Mouse (Mus musculus) heart, postnatal 14 days (tissue): Measurements from ENCODE around the gene Plk2. TPM values are rescaled to one million over a fixed set of nuclear protein-coding genes. Genes with fewer than 3 reads are reported as not detected.

Source experiments
- total RNA-seq, 2 experiments: library from RNA; stranded (reverse); gene quantifications; 2 replicates each; pipeline ENCODE4 v1.2.3; 2021

Plk2 gene
- total RNA-seq, 2 experiments from 2014 or later = 35.4 to 35.5 TPM

Other genes starting within 250 kb of the Plk2 start
- gene Rab3c, start 114.0 kb upstream of the Plk2 start, total RNA-seq = under 1 TPM; 0.05 to 0.10 TPM
- gene Gapt, start 37.8 kb upstream of the Plk2 start, total RNA-seq = not detected